22 mouse cellular contexts compared by ENCODE assay signal in genomic region chr15:97764532-97764931, GRCm38 (mm10). TPM values are rescaled to one million over a fixed set of nuclear protein-coding genes. Genes with fewer than 3 reads are reported as not detected.
DNase-seq lines count a peak whose midpoint lies in the region; ATAC-seq and TF ChIP-seq lines count a peak whose summit lies in the region.
"Had no signal": no experiment of that assay in that cellular context is flagged by ENCODE, and none has a peak within 500 bp of the region (broad histone marks: within the 10 kb centered on the region; RNA-seq: fewer than 3 reads in every experiment).

No protein-coding gene starts in this region.

- peak overlapping the region; percentile 90 for H3K27ac ChIP-seq in gastrocnemius, adult 2 months
- H3K27ac ChIP-seq in left cerebral cortex, adult 2 months = peak overlapping the region; percentile 78; the same call in 1 of the 2 replicates
- H3K27ac ChIP-seq in cortical plate, adult 2 months (ENCODE audit: insufficient read depth, low read length) = peak overlapping the region; percentile 86; the same call in 1 of the 2 replicates
- H3K27ac ChIP-seq in forebrain, embryonic 11.5 days (ENCODE audit: low read depth, low read length) = no peak overlapping the region
- H3K27ac ChIP-seq: forebrain, embryonic 12.5 days; hindbrain, postnatal 0 days; midbrain, embryonic 12.5 days had no signal

- H3K9me3 ChIP-seq in forebrain, embryonic 11.5 days (ENCODE audit: control insufficient read depth, low read length) = no peaks in the 10 kb centered on the region
- H3K9me3 ChIP-seq: forebrain, embryonic 12.5 days; hindbrain, embryonic 10.5 days; midbrain, embryonic 12.5 days had no signal

- no peak overlapping the region for H3K4me2 ChIP-seq in forebrain, embryonic 11.5 days (ENCODE audit: low read depth, low read length, severe bottlenecking)
- H3K4me2 ChIP-seq: forebrain, embryonic 12.5 days; liver, embryonic 11.5 days; midbrain, embryonic 12.5 days had no signal

- ATAC-seq in forebrain, embryonic 11.5 days (replicated peaks; ENCODE audit: low FRiP score) = no peak
- ATAC-seq: CD4-positive, CD25-positive, alpha-beta regulatory T cell, adult 4 months; hindbrain, postnatal 0 days; intestine, postnatal 0 days had no signal

- no peak for TF ChIP-seq CTCF in gastrocnemius, adult 2 months (IDR thresholded peaks at IDR 0.05)
- TF ChIP-seq CTCF in left cerebral cortex, adult 2 months (IDR thresholded peaks at IDR 0.05) = no peak
- TF ChIP-seq CTCF in cortical plate, adult 2 months (IDR thresholded peaks at IDR 0.05; ENCODE audit: extremely low read depth, insufficient read depth, low read length) = no peak

- intact Hi-C loops in gastrocnemius, adult 2 months (cut with DNase I) = no loop called here
- intact Hi-C loops in gastrocnemius, postnatal 36 days (cut with DNase I) = no loop called here
- intact Hi-C loops in left cerebral cortex, adult 2 months (cut with DNase I) = no loop called here
- intact Hi-C loops in left cerebral cortex, postnatal 36 days (cut with DNase I) = no loop called here

- TF ChIP-seq POLR2A in cortical plate, adult 2 months (IDR thresholded peaks at IDR 0.05; ENCODE audit: extremely low read depth, insufficient read depth, low read length) = no peak

- peak overlapping the region; percentile 82 for H3K4me3 ChIP-seq in gastrocnemius, adult 2 months
- peak overlapping the region; percentile 42; the same call in 1 of the 2 replicates for H3K4me3 ChIP-seq in left cerebral cortex, adult 2 months
- no peak overlapping the region; the same call in 1 of the 2 replicates for H3K4me3 ChIP-seq in cortical plate, adult 2 months (ENCODE audit: insufficient read depth, low read length)
- no peak overlapping the region for H3K4me3 ChIP-seq in forebrain, embryonic 11.5 days (ENCODE audit: low read depth, low read length)
- H3K4me3 ChIP-seq: forebrain, embryonic 12.5 days; midbrain, embryonic 12.5 days had no signal

- no peak overlapping the region for H3K9ac ChIP-seq in forebrain, embryonic 11.5 days (ENCODE audit: low read length)
- H3K9ac ChIP-seq: forebrain, embryonic 12.5 days; midbrain, embryonic 12.5 days had no signal

- WGBS in forebrain, embryonic 11.5 days = 78% methylated on average over 2 of the region's 2 CpGs

- H3K27me3 ChIP-seq in forebrain, embryonic 11.5 days (ENCODE audit: control insufficient read depth, insufficient read depth, low read length) = peaks cover 21% of the 10 kb centered on the region

- no peaks in the 10 kb centered on the region for H3K36me3 ChIP-seq in forebrain, embryonic 11.5 days (ENCODE audit: control insufficient read depth, insufficient read depth, low read length)
- H3K36me3 ChIP-seq: forebrain, embryonic 12.5 days; hindbrain, embryonic 10.5 days; midbrain, embryonic 12.5 days had no signal

- no peaks in the 10 kb centered on the region; the same call in 1 of the 2 replicates for H3K4me1 ChIP-seq in cortical plate, adult 2 months (ENCODE audit: control insufficient read depth, insufficient read depth, low read length)
- peaks cover 19% of the 10 kb centered on the region for H3K4me1 ChIP-seq in forebrain, embryonic 11.5 days (replicated peaks; ENCODE audit: control insufficient read depth, insufficient read depth, low read length)

- no peak for DNase-seq in gastrocnemius, adult 2 months
- DNase-seq in gastrocnemius, postnatal 36 days = no peak
- peak; percentile 33 for DNase-seq in kidney, adult 18-20 months
- no peak for DNase-seq in kidney, postnatal 4 days
- DNase-seq in left cerebral cortex, adult 2 months (ENCODE audit: extremely low spot score in 1 of 2, low spot score in 2 of 2) = no peak
- DNase-seq in left cerebral cortex, postnatal 36 days (ENCODE audit: low spot score in 2 of 2) = no peak
- DNase-seq in forebrain, embryonic 11.5 days (ENCODE audit: low spot score) = no peak
- DNase-seq: adrenal gland, postnatal 36 days; cerebellum, adult 2 months; cerebellum, postnatal 36 days; heart, adult 18-20 months; layer of hippocampus, adult 9-11 months; right cerebral cortex, adult 18-20 months; thymus, postnatal 36 days had no signal

RNA-seq across cellular contexts. Expression of gene Rapgef3, which starts 3.2 kb away (rescaled TPM):
- total RNA-seq in gastrocnemius, adult 2 months (2021) = 10 to 100 TPM in 1 of 2 experiments, 1 to 10 TPM in 1; 9.8 to 13.6 TPM
- total RNA-seq in gastrocnemius, postnatal 36 days (2021) = 1 to 10 TPM; 5.1 to 7.7 TPM
- 10 to 100 TPM; 46.5 to 50.4 TPM for total RNA-seq in left cerebral cortex, adult 2 months (2021)
- 10 to 100 TPM; 35.7 to 52.9 TPM for total RNA-seq in left cerebral cortex, postnatal 36 days (2021)
- polyA plus RNA-seq in cortical plate, adult 2 months (2012; rRNA removed) = 40.2 and 45.9 TPM in 2 replicates
- 4.8 and 5.5 TPM in 2 replicates for polyA plus RNA-seq in forebrain, embryonic 11.5 days (2014; fragmentation: Nextera tagmentation; extraction: Ambion mirVana)

RNA-seq across cellular contexts. Expression of gene Slc48a1, which starts 13.8 kb away (rescaled TPM):
- 10 to 100 TPM; 44.5 to 47.1 TPM for total RNA-seq in gastrocnemius, adult 2 months (2021)
- total RNA-seq in gastrocnemius, postnatal 36 days (2021) = 10 to 100 TPM; 44.8 to 46.2 TPM
- 100 to 1,000 TPM; 157 to 161 TPM for total RNA-seq in left cerebral cortex, adult 2 months (2021)
- 100 to 1,000 TPM; 165 to 196 TPM for total RNA-seq in left cerebral cortex, postnatal 36 days (2021)
- polyA plus RNA-seq in cortical plate, adult 2 months (2012; rRNA removed) = 140 and 155 TPM in 2 replicates
- 32.1 and 32.9 TPM in 2 replicates for polyA plus RNA-seq in forebrain, embryonic 11.5 days (2014; fragmentation: Nextera tagmentation; extraction: Ambion mirVana)

RNA-seq across cellular contexts. Expression of gene Endou, which starts 33.4 kb away (rescaled TPM):
- total RNA-seq in gastrocnemius, adult 2 months (2021) = under 1 TPM; 0.13 to 0.22 TPM
- under 1 TPM; 0.44 to 0.77 TPM for total RNA-seq in gastrocnemius, postnatal 36 days (2021)
- total RNA-seq in left cerebral cortex, adult 2 months (2021) = 1 to 10 TPM; 2.8 to 4.7 TPM
- 1 to 10 TPM; 2.8 to 2.9 TPM for total RNA-seq in left cerebral cortex, postnatal 36 days (2021)
- 3.9 and 4.0 TPM in 2 replicates for polyA plus RNA-seq in cortical plate, adult 2 months (2012; rRNA removed)
- polyA plus RNA-seq in forebrain, embryonic 11.5 days (2014; fragmentation: Nextera tagmentation; extraction: Ambion mirVana) = 0.33 TPM in 1 of 2 replicates, not detected in the other
- polyA plus RNA-seq: liver, embryonic 11.5 days had no signal

RNA-seq across cellular contexts. Expression of gene Rpap3, which starts 58.9 kb away (rescaled TPM):
- 10 to 100 TPM; 11.4 to 13.3 TPM for total RNA-seq in gastrocnemius, adult 2 months (2021)
- 10 to 100 TPM in 1 of 2 experiments, 1 to 10 TPM in 1; 9.8 to 12.4 TPM for total RNA-seq in gastrocnemius, postnatal 36 days (2021)
- 10 to 100 TPM; 26.6 to 28.4 TPM for total RNA-seq in left cerebral cortex, adult 2 months (2021)
- 10 to 100 TPM; 27.1 to 28.2 TPM for total RNA-seq in left cerebral cortex, postnatal 36 days (2021)
- 19.6 and 22.0 TPM in 2 replicates for polyA plus RNA-seq in cortical plate, adult 2 months (2012; rRNA removed)
- polyA plus RNA-seq in forebrain, embryonic 11.5 days (2014; fragmentation: Nextera tagmentation; extraction: Ambion mirVana) = 47.8 and 48.5 TPM in 2 replicates

Comparison
In these comparisons a context has a peak if more than half of its experiments do, and no peak if none do; other contexts are left out.
1. H3K4me3 ChIP-seq: peak in gastrocnemius, adult 2 months (single experiment) and left cerebral cortex, adult 2 months (single experiment); none in cortical plate, adult 2 months (single experiment) and forebrain, embryonic 11.5 days (single experiment).